Mouse (Mus musculus): ENCODE measurements around the gene Rpl37a.
A peak's percentile ranks its signal among the peaks of the same experiment; 100 is the strongest.

Gene Rpl37a

GRCm38 (mm10) chr1:72710753-72711653 lies at the start of gene Rpl37a:
Gene Rpl37a (plus strand): TSS chr1:72711290.
- DNase-seq (ENCODE audit: low spot score): peak; percentile 89

- DNase-seq (ENCODE audit: low spot score): no peak
Measured at GRCm38 (mm10) chr1:72673070-72673469, 38.0 kb upstream of the Rpl37a start.

DNA sequence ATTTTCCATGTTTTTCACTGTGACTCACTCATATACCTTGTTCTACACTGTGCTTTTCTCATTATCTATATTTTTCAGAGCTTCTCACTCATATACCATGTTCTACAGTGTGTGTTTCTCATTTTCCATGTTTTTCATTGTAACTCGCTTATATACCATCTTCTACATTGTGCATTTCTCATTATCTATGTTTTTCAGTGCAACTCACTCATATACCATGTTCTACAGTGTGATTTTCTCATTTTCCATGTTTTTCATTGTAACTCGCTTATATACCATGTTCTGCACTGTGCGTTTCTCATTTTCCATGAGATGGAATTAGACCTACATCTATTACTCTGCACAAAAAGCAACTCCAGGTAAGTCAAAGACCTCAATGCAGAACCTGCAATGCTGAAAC lies 14.8 kb upstream of the Rpl37a start:
- DNase-seq (ENCODE audit: low spot score): no peak

DNA sequence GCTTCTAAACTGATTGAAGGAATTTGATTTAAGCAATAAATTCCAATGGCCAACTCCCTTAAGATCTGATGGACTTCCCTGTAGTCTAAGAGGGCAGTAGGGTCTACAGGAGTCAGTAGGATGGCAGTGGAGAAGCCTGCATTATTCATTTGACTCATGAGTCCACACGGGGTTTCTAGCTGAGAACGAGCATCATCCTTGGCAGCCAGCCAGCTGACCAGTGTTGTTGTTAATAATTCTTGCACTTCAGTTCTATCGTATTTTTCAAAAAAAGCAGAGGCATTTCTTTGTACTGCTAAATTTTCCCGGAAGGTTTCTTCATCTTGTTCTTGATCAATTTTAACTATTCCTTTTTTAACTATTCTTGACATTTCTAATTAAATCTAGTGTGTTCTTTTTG lies 12.4 kb upstream of the Rpl37a start:
- DNase-seq (ENCODE audit: low spot score): no peak

DNA sequence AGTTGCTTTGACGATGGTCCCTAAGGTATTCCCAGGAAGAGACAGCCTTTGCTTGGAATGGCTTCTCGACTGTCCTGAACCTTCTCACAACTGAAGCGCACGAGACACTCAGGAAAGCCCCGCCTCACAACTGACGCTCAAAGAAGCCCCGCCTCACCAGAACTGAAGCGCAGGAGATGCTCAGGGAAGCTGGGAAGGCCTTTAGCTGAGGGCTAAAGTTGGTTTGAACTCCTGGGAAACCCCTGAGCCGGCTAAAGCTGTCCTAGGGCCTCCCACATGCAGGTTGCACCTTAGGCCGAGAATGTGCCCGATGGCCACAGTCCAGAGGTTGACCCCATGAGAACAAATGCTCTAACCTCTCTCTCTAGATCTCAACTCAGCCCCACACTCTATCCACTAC lies 10.6 kb upstream of the Rpl37a start, which contains the start of gene Ankar:
Gene Ankar, minus strand, starts transcription at position 101 of the 400 bp plus-strand sequence.
- DNase-seq (ENCODE audit: low spot score): no peak

DNA sequence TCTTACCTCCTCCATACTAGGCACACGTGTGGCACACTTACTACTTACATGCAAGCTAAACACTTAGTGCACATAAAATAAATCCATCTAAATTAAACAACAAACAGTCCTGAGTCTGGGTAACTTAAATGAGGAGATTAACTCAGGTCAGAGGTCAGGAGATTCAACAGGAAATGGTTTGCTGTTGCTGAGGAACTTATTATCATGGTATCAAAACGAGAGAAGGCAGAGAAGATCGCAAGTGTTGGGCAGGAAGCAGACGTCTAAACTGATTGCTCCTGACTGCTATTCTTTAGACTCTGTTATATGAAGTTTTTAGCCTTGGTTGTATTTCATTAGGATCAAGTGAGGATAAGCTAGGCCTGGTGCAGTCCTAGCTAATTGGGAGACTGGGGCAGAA lies 3.6 kb upstream of the Rpl37a start:
- DNase-seq (ENCODE audit: low spot score): no peak

DNA sequence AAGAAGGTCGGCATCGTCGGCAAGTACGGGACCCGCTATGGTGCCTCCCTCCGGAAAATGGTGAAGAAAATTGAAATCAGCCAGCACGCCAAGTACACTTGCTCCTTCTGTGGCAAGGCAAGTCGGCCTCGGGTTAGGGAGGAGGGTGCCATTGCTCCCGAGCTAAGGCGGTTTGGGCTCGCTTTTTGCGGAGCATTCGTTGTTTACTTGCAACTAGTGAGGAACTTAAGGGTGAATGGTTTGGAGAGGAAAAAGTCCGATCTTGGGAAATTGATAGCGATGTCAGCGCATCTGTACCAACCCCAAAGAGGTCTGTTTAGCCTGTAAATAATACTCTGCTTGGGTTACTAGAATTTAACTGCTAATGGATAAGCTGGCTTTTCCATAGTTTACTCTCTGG lies 594 bp downstream of the Rpl37a start:
- DNase-seq (ENCODE audit: low spot score): no peak

GRCm38 (mm10) chr1:72714547-72714946 lies 3.5 kb downstream of the Rpl37a start:
- no peak for DNase-seq (ENCODE audit: low spot score)

DNA sequence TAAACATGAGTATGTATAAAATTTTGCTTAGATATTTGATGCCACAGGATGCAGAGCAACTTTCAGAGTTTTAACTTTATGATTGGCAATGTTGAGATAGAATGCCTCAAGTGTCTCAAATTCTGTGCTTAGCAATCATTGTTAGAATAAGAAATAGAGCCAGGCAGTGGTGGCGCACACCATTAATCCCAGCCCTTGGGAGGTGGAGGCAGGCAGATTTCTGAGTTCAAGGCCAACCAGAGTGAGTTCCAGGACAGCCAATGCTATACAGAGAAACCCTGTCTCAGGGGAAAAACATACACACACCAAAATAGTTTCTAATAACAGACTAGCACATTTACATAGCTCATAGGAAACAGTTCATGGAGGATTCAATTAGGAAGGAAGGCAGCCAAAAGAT lies 4.0 kb downstream of the Rpl37a start:
- DNase-seq (ENCODE audit: low spot score): no peak

- no peak for DNase-seq (ENCODE audit: low spot score)
Measured at GRCm38 (mm10) chr1:72715593-72716361, 4.7 kb downstream of the Rpl37a start.

DNA sequence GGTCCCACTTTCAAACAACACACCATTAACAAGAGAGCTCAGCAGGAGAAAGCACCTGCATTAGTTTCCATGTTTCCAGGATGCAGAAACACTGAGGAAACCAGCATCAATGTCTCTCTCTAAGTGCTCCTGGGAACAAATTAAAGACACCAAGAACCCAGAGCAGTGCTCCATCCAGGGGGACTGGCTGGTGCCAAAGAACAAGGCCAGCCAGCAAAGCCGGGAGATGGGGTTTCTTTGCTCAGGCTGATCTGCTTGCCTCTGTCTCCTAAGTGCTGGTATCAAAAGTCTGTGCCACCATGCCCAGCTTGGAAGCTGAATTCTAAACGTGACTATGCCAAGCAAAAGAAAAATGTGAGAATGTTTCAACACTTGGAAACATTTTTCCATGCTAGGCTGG lies 5.3 kb downstream of the Rpl37a start:
- no peak for DNase-seq (ENCODE audit: low spot score)

GRCm38 (mm10) chr1:72716926-72717325 lies 5.8 kb downstream of the Rpl37a start:
- peak; percentile 79 for DNase-seq (ENCODE audit: low spot score)

DNA sequence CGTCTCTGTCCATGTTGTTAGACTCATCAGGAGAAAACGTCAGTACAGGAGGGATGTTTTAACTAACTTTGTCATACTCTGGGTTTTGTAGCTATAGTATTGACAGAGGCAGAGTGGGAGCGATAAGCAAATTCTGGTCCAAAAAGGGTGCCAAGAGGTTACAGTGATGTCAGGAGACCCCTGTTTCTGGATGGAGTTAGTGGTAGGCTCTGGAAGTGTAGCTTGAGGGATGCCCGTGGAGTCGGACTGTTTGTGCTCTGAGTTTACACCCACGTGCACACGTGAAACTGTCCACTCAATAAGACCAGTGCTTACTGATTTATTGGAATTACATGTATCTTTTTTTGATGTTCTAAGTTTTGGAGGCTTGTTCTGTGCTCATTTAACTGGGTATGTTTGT lies 6.5 kb downstream of the Rpl37a start:
- no peak for DNase-seq (ENCODE audit: low spot score)

DNA sequence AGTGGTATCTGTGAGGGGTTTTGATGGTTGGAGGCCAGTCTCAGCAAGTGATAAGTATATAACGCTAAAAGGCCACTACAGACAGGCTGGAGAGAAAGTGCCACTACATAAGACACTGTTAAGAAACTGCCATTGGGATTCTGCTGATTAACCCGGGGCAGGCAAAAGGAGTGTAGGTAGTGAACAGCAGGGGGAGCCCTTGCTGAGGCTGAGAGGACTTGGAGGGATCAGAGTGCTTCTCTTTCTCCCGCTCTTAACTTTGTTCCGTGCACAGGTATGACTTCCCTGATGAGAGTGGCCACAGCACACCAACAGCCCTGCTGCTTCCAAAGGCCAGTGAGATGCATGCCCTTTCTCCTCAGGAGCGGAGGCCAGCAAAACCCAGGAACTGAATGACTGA lies 7.8 kb downstream of the Rpl37a start:
- peak; percentile 57 for DNase-seq (ENCODE audit: low spot score)

GRCm38 (mm10) chr1:72720115-72720725 lies 9.1 kb downstream of the Rpl37a start:
- DNase-seq (ENCODE audit: low spot score): no peak

DNA sequence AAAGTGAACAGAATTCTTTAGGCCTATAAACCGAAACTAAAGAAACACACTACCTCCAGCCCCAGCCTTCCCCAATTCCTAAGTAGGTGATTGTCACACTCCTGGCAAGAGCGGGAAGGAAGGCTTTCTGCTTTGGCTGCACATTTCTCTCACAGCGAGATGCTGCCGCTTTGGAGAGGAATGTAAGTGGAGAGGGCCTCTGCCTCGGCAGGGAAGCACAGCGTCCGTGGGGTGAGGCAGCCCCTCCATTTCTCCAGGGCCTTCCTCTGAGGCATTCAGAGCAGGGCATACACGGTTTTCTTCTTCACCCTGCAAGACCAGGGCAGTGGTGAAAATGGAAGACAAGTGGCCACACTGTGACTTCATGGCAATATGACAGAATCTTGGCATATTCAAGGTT lies 11.6 kb downstream of the Rpl37a start:
- no peak for DNase-seq (ENCODE audit: low spot score)

GRCm38 (mm10) chr1:72724354-72724753 lies 13.3 kb downstream of the Rpl37a start:
- DNase-seq (ENCODE audit: low spot score): no peak

DNA sequence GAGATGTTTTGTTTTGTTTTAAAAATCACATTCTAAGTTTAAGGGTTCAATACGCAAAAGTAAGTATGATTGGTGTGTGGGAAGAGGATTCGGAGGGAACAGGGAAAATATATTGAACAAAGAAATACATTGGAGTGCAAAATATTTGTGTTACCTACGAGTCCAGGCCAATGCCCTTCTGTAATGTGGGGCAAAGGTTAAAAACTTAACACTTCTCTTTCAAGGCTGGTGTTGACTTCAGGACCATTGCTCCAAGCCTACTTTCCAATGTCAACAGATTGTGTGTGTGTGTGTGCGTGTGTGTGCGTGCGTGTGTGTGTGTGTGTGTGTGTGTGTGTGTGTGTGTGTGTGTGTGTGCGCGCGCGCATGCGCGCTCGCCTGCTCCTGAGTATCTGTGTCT lies 14.9 kb downstream of the Rpl37a start:
- DNase-seq (ENCODE audit: low spot score): no peak

- DNase-seq (ENCODE audit: low spot score): no peak
Measured at GRCm38 (mm10) chr1:72728781-72729180, 17.7 kb downstream of the Rpl37a start.

DNA sequence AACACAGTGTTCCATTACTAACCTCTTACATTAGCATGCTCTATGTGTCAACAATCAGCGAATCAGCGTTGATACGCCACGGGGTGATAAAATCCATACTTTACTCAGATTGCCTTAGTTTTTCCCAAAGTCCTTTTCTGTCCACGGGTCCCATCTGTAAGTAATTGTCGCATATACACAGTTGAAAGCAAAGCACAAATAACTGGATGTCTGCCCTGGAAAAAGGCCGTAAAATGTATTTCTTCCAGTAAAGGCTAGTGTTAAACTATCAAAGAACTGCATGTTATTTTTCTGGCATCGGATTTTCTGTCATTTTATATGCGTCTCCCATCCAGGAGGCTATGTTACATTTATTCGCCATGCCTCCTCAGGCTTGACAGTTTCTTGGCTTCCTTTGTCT lies 19.0 kb downstream of the Rpl37a start:
- DNase-seq (ENCODE audit: low spot score): no peak

DNA sequence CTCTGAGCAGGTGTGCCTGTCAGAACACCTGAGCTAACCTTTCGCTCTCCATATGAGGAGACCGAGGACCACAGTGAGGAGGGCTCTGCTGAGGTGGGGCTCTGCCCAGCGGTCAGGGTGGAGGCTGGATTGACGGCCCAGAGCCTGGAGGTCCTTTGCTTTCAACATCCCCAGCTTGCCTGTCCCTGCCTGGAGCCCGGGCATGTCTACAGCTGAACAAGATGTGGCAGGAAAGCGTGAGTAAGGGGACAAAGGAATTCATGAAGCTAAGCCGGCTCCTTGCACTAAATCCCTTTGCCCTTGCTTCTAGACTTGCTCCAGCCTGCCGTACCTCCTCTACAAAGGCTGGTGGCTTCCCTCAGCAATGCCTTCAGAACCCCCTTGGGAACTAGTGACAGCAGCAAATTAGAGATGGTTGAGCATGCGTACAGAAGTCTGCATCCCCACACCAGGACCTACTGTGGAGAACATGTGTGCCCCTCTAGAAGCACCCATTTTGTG lies 22.2 kb downstream of the Rpl37a start:
- DNase-seq (ENCODE audit: low spot score): no peak

- DNase-seq (ENCODE audit: low spot score): no peak
Measured at GRCm38 (mm10) chr1:72736397-72737125, 25.5 kb downstream of the Rpl37a start.

Data from ovary, postnatal 14 days (tissue).